Mouse (Mus musculus): ENCODE measurements around the gene Gm14326. TPM values are rescaled to one million over a fixed set of nuclear protein-coding genes. Genes with fewer than 3 reads are reported as not detected.
"Not testable (repeated sequence)": the region's sequence is repeated elsewhere in the genome, so short reads cannot be mapped to it uniquely, and the experiment has no call there.

Gm14326 gene
- polyA plus RNA-seq (2014; fragmentation: Nextera tagmentation; extraction: Ambion mirVana): 15.4 and 20.3 TPM in 2 replicates

DNA sequence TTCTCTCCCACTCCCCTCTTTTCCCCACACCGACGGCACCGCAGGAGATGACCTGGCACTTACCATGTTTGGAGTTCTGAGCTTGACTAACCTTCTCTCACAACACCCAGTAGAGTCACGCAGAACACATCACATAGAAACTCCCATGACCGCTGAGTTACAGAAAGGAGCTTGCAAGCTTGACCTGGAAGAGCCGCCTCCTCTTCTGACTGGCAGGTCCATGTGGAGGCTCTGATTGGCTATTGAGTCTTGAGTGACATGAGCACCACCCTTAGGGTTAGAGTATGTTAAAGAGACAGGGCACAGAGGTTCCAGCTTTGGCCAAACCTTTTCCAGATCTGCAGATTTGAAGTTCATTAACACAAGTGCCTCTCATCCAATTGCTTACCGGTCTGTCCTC, at the start of gene Gm14326:
Gene Gm14326 (minus strand): TSS at position 153 of the 400 bp plus-strand sequence.
- not testable (repeated sequence) for ATAC-seq (ENCODE audit: insufficient read depth, low FRiP score, low TSS enrichment); H3K27ac ChIP-seq (ENCODE audit: low read depth, low read length); H3K9ac ChIP-seq (ENCODE audit: low read length); H3K27me3 ChIP-seq (ENCODE audit: control insufficient read depth, insufficient read depth, low read length); H3K4me1 ChIP-seq (ENCODE audit: control insufficient read depth, insufficient read depth, low read length); H3K9me3 ChIP-seq (ENCODE audit: control insufficient read depth, low read length); H3K36me3 ChIP-seq (ENCODE audit: control insufficient read depth, insufficient read depth, low read length)
- WGBS: 0% methylated on average over 4 of the region's 7 CpGs
- peak; percentile 17 for DNase-seq (ENCODE audit: low spot score)
- Histone ChIP-seq H3K4me2 (ENCODE audit: low read depth) (peak within 1 kb of the TSS; percentile 25; the same call in 1 of the 2 replicates), H3K4me3 (ENCODE audit: low read depth, low read length) (peak within 1 kb of the TSS; percentile 34)

DNA sequence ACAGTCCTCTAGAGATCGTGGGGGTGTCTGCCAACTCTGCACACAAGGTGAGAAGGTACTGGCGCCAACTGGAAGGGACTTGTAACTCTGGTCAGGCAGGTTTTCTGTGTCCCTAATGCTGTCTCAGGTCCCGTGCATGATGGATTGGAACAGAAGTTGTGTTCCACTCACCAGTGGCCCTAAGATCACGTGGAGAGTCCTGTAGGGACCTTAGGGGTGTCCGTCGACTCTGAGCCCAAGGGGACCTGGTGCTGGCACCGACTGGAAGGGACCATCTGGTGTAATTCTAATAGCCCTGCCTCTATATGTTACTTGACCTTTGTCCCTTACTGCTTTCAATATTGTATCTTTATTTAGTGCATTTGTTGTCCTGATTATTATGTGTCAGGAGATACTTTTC, 17.7 kb upstream of the Gm14326 start:
- DNase-seq (ENCODE audit: low spot score); H3K36me3 ChIP-seq (ENCODE audit: control insufficient read depth, insufficient read depth, low read length); H3K27ac ChIP-seq (ENCODE audit: low read depth, low read length); H3K4me2 ChIP-seq (ENCODE audit: low read depth); ATAC-seq (ENCODE audit: insufficient read depth, low FRiP score, low TSS enrichment); H3K4me3 ChIP-seq (ENCODE audit: low read depth, low read length); H3K9me3 ChIP-seq (ENCODE audit: control insufficient read depth, low read length); H3K4me1 ChIP-seq (ENCODE audit: control insufficient read depth, insufficient read depth, low read length); H3K27me3 ChIP-seq (ENCODE audit: control insufficient read depth, insufficient read depth, low read length); H3K9ac ChIP-seq (ENCODE audit: low read length): not testable (repeated sequence)
- 89% methylated on average over 6 of the region's 7 CpGs for WGBS

GRCm38 (mm10) chr2:177956734-177957133, 363 bp downstream of the Gm14326 start:
- H3K4me3 ChIP-seq (ENCODE audit: low read depth, low read length): peak overlapping the region; percentile 34
- H3K4me2 ChIP-seq (ENCODE audit: low read depth): peak overlapping the region; percentile 25; the same call in 1 of the 2 replicates
- ATAC-seq (ENCODE audit: insufficient read depth, low FRiP score, low TSS enrichment); H3K27ac ChIP-seq (ENCODE audit: low read depth, low read length); H3K4me1 ChIP-seq (ENCODE audit: control insufficient read depth, insufficient read depth, low read length); H3K9ac ChIP-seq (ENCODE audit: low read length); H3K9me3 ChIP-seq (ENCODE audit: control insufficient read depth, low read length); H3K36me3 ChIP-seq (ENCODE audit: control insufficient read depth, insufficient read depth, low read length); H3K27me3 ChIP-seq (ENCODE audit: control insufficient read depth, insufficient read depth, low read length): not testable (repeated sequence)
- 0% methylated on average over 18 of the region's 18 CpGs for WGBS
- peak; percentile 9 for DNase-seq (ENCODE audit: low spot score)

DNA sequence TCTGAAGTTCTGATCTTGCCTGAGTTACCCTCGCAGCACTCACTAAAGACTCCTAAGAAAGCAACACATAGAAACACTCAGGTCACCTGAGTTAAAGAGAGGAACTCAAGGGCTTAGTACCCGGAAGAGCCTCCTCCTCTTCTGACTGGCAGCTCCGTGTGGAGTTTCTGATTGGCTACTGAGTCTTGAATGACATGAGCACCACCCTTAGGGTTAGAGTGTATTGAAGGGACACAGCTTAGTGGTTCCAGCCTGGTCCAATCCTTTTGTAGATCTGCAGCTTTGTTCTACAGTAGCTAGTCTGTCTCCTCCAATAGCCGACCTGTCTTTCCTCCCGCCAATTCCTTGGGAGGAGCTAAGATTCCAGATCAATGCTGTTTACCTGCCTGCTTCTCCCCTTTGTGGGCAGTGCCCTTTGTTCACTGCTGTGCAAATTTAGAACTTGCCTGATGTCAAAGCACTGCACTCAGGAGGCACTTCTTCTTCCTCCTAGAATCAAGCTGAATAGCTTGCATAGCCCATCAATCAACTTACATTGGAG, 31.5 kb downstream of the Gm14326 start, which contains the start of gene Zfp972:
Gene Zfp972 (minus strand): TSS at position 51 of the 541 bp plus-strand sequence.
- not testable (repeated sequence) for H3K4me1 ChIP-seq (ENCODE audit: control insufficient read depth, insufficient read depth, low read length); H3K4me3 ChIP-seq (ENCODE audit: low read depth, low read length); H3K27ac ChIP-seq (ENCODE audit: low read depth, low read length); ATAC-seq (ENCODE audit: insufficient read depth, low FRiP score, low TSS enrichment); H3K9ac ChIP-seq (ENCODE audit: low read length); H3K4me2 ChIP-seq (ENCODE audit: low read depth); H3K27me3 ChIP-seq (ENCODE audit: control insufficient read depth, insufficient read depth, low read length); H3K9me3 ChIP-seq (ENCODE audit: control insufficient read depth, low read length); DNase-seq (ENCODE audit: low spot score); H3K36me3 ChIP-seq (ENCODE audit: control insufficient read depth, insufficient read depth, low read length)
- WGBS: 69% methylated on average over 3 of the region's 5 CpGs

DNA sequence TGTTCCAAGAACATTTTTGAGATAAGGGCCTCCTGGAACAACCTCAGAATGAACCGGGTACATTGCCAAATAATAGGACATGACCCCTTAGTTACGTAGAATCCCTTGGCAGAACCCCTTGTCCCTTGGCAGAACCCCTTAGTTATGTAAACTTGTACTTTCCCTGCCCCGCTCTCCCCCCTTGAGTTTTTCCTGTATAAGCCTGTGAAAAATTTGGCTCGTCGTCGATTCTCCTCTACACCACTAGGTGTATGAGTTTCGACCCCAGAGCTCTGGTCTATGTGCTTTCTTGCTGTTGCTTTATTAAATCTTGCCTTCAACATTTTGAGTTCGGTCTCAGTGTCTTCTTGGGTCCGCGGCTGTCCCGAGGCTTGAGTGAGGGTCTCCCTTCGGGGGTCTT, 53.8 kb downstream of the Gm14326 start:
- not testable (repeated sequence) for H3K4me3 ChIP-seq (ENCODE audit: low read depth, low read length); H3K9ac ChIP-seq (ENCODE audit: low read length); H3K27ac ChIP-seq (ENCODE audit: low read depth, low read length); H3K9me3 ChIP-seq (ENCODE audit: control insufficient read depth, low read length); ATAC-seq (ENCODE audit: insufficient read depth, low FRiP score, low TSS enrichment); H3K4me1 ChIP-seq (ENCODE audit: control insufficient read depth, insufficient read depth, low read length); H3K4me2 ChIP-seq (ENCODE audit: low read depth); H3K27me3 ChIP-seq (ENCODE audit: control insufficient read depth, insufficient read depth, low read length); DNase-seq (ENCODE audit: low spot score); H3K36me3 ChIP-seq (ENCODE audit: control insufficient read depth, insufficient read depth, low read length)
- no CpG with 5 or more reads among the region's 12 CpGs for WGBS

GRCm38 (mm10) chr2:177898171-177898570, 58.9 kb downstream of the Gm14326 start:
- H3K9me3 ChIP-seq (ENCODE audit: control insufficient read depth, low read length); H3K9ac ChIP-seq (ENCODE audit: low read length); H3K36me3 ChIP-seq (ENCODE audit: control insufficient read depth, insufficient read depth, low read length); H3K27me3 ChIP-seq (ENCODE audit: control insufficient read depth, insufficient read depth, low read length); H3K4me1 ChIP-seq (ENCODE audit: control insufficient read depth, insufficient read depth, low read length); ATAC-seq (ENCODE audit: insufficient read depth, low FRiP score, low TSS enrichment); H3K4me3 ChIP-seq (ENCODE audit: low read depth, low read length); DNase-seq (ENCODE audit: low spot score); H3K4me2 ChIP-seq (ENCODE audit: low read depth); H3K27ac ChIP-seq (ENCODE audit: low read depth, low read length): not testable (repeated sequence)
- 73% methylated on average over 2 of the region's 3 CpGs for WGBS

DNA sequence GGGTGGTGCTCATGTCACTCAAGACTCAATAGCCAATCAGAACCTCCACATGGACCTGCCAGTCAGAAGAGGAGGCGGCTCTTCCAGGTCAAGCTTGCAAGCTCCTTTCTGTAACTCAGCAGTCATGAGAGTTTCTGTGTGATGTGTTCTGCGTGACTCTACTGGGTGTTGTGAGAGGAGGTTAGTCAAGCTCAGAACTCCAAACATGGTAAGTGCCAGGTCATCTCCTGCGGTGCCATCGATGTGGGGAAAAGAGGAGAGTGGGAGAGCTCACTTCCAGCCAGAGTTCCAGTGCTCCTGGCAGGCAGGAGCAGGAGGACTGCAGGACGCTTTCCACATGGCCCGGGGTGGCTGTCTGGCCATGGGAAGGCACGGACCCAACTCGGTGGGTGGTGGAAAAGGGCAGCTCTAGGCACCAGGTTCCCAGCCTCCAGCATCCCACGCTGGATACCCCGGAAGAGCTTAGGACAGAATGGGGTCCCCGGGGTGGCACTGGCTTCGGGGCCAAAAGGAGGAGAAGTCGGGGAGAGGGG, 60.0 kb downstream of the Gm14326 start, which contains the start of gene Gm14327:
Gene Gm14327 (plus strand): TSS at position 51 of the 533 bp plus-strand sequence.
- not testable (repeated sequence) for H3K9ac ChIP-seq (ENCODE audit: low read length); H3K4me1 ChIP-seq (ENCODE audit: control insufficient read depth, insufficient read depth, low read length); H3K4me2 ChIP-seq (ENCODE audit: low read depth); H3K4me3 ChIP-seq (ENCODE audit: low read depth, low read length); ATAC-seq (ENCODE audit: insufficient read depth, low FRiP score, low TSS enrichment); H3K27me3 ChIP-seq (ENCODE audit: control insufficient read depth, insufficient read depth, low read length); H3K27ac ChIP-seq (ENCODE audit: low read depth, low read length); DNase-seq (ENCODE audit: low spot score); H3K9me3 ChIP-seq (ENCODE audit: control insufficient read depth, low read length); H3K36me3 ChIP-seq (ENCODE audit: control insufficient read depth, insufficient read depth, low read length)
- WGBS: 54% methylated on average over 6 of the region's 13 CpGs

GRCm38 (mm10) chr2:177887743-177888142, 69.4 kb downstream of the Gm14326 start:
- H3K4me1 ChIP-seq (ENCODE audit: control insufficient read depth, insufficient read depth, low read length); H3K9ac ChIP-seq (ENCODE audit: low read length); ATAC-seq (ENCODE audit: insufficient read depth, low FRiP score, low TSS enrichment); H3K4me2 ChIP-seq (ENCODE audit: low read depth); H3K27me3 ChIP-seq (ENCODE audit: control insufficient read depth, insufficient read depth, low read length); H3K36me3 ChIP-seq (ENCODE audit: control insufficient read depth, insufficient read depth, low read length); H3K9me3 ChIP-seq (ENCODE audit: control insufficient read depth, low read length); H3K4me3 ChIP-seq (ENCODE audit: low read depth, low read length); H3K27ac ChIP-seq (ENCODE audit: low read depth, low read length); DNase-seq (ENCODE audit: low spot score): not testable (repeated sequence)
- WGBS: 92% methylated on average over 12 of the region's 14 CpGs

Data from neural tube, embryonic 11.5 days (tissue).